Mouse (Mus musculus) bone marrow macrophage, adult 2 months (primary cell): ENCODE measurements around the gene Pcp4.

ENCODE experiments used
- CTCF ChIP-seq: IDR thresholded peaks from 2 replicates; pipeline ENCODE4 v1.5.1; 2012; ENCODE audit warnings: low read depth, mild to moderate bottlenecking, low read length, moderate library complexity
- POLR2A ChIP-seq: IDR thresholded peaks from 2 replicates; pipeline ENCODE4 v1.6.1; 2012; ENCODE audit warnings: mild to moderate bottlenecking, low read depth, low read length, borderline replicate concordance

DNA sequence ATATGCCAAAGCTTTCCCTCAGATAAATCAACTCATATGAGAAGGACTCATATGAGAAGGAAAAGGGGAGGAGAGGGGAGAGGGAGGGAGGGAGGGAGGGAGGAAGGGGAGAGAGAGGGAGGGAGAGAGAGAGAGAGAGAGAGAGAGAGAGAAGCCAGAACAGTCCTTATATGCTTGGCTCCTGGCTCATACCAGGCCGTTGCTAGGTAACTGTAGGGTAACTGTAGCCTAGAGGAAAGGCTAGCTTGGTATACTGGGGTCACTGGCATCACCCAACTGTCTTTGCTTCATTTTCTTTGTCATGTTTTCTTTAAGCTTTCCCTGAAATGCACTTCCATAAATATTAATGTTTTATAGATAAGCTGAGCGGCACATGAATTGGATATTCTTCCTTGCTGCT lies 85.3 kb downstream of the Pcp4 start:
- no peak for TF ChIP-seq CTCF
- no peak for TF ChIP-seq POLR2A
